Mouse (Mus musculus): Measurements from ENCODE around the gene Cd164l2. TPM values are rescaled to one million over a fixed set of nuclear protein-coding genes. Genes with fewer than 3 reads are reported as not detected.
A peak's percentile ranks its signal among the peaks of the same experiment; 100 is the strongest.

Gene Cd164l2
- polyA plus RNA-seq, 2 experiments from 2014 or later, result 0.54 TPM; not detected in 1

DNA sequence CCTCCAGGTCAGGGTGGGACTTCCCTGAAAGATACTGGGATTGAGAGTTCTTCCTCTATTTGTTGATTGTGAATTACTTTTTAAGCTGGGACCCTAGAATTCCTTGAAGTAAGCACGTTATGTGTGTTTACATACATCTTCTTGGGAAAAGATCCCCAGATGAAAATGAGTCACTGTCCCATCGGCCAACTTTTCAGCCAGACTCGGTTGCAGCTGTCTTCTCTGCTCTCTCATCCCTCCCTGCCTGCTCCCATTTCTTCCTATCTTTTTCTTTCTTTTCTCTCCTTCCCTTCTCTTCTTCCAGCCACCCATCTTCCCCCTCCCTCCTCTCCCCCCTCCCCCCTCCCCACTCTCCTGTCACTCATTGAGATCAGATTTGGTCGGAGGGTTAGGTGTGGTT lies 16.9 kb upstream of the Cd164l2 start:
- ATAC-seq, result no peak

DNA sequence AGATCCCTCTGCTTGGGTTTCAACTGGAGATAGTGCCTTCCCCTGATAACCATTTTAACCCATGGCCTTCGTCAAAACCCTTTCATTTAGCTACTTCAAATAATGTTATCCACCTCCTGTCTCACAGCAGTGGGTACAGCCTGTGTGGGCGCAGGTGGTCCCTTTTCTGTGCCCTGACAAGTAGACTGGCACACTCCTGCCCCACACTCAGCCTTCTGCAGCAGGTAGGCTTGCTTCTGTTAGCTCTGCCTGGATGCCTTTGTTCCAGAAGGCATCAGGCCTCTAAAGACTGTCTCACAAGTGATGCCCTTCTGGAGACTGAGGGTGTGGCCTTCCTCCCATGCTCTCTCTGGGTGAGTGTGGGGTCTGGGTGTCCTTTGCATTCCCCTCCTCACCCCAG lies 15.8 kb upstream of the Cd164l2 start:
- no peak for ATAC-seq

DNA sequence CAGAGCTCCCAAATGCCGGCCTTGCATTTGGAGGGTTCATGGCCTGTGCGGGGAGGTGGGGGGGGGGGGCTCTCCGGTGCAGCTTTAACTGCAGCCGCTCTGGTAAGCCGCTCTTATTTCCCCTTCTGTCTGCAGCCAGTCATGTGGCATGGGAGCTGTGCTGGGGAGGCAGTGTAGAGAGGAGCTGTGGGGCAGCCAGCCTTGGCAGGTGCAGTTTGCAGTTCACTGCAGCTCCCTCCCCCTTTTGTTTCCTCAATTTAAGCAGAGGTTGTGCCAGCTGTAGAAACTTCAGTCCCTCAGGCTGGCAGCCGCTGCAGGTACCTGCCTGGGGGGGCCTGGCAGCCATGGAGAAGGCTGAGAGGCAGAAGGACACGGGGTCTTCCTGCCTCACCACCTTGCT lies 15.1 kb upstream of the Cd164l2 start:
- no peak for ATAC-seq

DNA sequence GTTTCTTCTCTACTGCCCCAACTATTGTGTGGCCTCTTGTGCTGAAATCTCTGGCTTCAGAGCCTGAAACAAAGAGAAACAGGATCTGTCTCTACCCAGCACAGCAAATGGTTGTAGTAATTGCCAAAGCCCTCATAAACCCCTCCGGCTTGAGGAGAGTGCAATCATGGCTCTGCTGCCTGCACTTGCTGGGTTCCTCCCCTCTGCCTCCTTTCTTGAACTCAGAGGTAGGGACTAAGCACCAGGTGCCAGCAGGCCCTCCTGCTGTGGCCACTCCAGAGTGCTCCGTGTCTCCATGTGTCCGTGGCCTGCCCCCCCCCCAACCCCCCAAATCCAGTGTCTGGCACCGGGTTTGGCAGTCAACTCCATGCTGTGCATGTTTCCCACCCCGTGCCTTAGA lies 14.6 kb upstream of the Cd164l2 start:
- no peak for ATAC-seq

DNA sequence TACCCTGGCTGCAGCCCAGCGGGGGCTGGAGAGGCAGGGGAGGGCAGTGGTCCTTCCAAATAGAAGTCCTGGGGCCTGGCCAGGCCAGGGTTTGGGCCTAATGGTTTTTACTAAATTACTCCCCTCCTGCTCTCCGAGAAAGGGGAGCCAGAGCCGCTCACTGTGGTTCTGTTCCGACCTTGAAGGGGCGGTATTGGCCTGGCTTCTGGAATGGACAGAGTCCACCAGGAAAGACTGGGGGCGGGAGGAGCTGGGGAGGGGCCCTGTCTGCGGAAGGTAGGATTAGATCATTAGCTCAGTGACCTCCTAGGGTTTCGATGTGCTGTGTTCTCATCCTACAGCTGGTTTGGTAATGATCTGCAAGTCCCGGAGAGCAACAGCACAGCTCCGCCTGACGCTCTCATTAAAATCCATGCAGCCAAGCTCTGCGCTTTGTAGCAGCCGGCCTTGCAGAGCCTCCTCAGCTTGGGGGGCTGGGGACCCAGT lies 14.1 kb upstream of the Cd164l2 start:
- ATAC-seq, result no peak

DNA sequence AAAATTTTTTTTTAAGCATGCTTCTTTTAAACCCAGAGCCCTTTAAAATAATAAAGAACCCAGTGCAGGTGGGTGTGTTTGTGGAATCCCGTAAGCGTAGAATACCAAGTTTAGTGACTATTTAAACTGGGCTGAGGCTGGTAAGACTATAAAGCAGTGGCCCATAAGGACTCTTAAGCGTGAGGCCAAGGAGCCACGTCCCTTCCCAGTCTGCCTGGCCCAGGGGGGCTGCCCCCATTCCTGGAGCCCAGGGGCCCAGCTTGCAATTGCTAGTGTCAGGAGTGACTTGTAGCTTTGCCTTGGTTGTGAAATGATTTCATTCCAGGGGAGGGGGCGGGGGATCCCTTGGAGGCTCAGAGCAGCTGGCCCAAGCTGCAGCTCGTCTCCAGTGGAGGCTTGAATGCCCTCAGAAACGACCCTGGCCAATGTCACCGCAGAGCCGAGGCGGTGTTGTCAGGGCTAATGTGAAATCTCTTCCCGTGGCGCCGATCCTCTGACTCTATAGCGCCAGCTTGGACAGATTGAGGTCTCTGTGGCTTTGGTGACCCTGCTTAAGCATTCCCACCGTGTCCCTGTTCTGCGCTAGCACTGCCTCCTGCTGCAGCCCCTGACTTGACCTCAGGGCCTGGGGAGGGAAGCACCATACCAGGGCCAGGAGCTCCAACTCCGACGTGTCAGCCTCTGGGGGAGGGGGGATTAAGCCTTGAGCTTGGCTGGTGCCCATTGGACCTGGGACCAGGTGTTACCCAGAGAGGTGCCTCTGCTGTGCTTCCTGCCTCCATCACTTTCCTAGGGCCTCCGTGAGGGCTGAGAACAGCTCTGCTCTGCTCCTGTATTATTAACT lies 13.4 kb upstream of the Cd164l2 start:
- ATAC-seq, result no peak

DNA sequence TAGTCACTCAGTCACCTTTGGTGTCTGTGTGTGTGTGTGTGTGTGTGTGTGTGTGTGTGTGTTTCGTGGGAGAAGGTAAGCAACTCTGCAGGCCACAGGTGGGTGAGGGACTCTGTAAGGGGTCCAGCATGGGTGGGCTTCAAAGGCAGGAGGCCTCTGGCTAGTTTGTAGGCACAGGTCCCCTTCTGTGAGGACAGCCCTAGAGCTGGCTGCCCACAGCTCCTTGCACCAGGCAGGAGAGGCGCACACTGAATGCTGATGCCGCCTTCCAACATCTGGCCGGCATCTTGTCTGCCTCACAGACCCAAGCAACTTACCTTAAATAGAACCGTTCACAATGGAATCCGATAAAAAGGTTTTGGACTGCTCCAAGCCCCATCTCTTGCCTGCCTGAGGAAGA lies 12.2 kb upstream of the Cd164l2 start:
- no peak for ATAC-seq

DNA sequence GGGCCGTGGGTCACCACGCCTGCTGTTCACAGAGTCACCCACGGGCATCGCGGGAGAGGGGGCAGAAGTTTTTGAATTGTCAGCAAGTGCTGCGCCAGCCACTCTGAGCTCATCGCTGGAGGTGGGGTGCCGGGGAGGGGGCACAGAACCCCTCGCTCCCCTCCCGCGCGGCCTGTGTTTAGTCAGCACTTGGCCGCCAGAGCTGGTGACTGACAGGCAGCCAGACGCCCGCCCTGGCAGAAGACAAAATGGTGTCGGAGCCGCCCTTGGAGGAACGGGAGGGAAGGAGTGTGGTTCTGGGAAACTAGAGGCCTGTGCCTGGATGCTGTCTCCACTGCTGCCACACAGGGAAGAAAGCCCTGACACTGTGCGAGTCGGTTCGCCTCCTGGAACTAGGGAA lies 11.6 kb upstream of the Cd164l2 start:
- ATAC-seq, result no peak

DNA sequence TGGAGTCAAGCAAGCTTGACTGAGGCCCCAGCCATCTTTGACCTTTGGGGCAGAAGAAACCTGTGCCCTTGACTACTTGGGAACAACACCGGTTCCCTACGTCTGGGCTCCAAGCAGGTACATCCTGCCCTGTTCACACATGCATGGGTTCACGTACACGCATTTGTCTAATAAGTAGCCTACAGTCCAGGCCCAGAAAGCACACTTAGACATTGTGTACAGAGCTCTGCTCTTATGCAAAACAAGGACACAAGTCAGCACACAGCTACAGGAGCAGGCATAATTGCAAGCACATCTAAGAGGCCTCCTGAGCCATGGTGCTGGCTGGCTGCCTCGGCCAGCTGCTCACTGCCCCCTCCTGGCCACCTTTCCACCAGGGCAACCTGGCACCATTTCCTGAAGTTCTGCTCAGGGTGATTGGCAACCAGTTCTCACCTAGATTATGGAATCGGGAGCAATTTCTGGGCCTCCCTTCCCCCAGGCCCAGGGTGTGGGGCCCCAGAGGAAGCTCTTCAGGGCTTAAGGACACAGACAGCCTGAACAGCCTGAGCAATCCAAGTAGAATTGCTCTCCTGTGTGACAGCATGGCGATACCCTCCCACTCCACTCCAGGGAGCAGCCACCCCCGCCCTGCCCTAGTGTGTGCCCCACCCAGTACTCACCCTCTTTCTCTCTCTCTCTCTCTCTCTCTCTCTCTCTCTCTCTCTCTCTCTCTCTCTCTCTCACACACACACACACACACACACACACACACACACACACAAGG lies 10.7 kb upstream of the Cd164l2 start:
- peak; percentile 84 for ATAC-seq

DNA sequence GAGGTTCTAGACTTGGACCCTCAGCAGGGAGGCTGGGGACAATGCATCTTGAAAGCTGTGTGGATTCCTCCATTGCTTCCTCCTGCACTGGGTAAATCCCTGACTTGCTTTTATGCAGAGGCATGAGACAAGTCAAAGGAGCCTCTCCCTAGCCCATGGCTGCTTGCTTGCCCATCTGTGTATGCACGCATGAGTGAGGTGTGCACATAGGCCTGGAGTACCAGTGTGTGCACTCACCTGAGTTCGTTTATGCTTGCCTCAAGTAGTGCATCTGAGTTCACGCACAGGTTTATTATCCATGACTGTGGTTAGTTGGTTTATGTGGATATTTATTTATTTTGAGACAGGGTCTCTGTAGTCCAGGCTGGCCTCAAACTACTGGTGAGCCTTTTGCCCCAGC lies 9.7 kb upstream of the Cd164l2 start:
- ATAC-seq, result no peak

DNA sequence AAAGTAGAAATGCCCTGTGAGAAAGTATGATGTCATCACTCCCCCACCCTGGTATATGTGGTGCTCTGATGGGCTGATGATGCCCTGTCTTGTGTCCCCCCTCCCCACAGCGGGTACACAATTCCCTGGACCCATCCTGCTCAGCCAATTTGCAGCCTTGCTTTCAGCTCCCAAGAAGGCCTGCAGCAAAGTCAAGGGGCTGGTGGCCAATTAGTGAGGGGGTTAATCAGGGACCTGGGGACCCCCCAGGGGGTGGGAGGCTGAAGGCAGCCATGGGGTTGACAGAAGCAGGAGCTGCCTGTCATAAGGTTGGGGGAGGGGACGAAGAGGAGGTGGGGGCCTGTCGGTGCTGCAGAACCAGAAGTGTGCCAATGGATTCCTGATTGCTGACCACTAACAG lies 8.3 kb upstream of the Cd164l2 start:
- no peak for ATAC-seq

DNA sequence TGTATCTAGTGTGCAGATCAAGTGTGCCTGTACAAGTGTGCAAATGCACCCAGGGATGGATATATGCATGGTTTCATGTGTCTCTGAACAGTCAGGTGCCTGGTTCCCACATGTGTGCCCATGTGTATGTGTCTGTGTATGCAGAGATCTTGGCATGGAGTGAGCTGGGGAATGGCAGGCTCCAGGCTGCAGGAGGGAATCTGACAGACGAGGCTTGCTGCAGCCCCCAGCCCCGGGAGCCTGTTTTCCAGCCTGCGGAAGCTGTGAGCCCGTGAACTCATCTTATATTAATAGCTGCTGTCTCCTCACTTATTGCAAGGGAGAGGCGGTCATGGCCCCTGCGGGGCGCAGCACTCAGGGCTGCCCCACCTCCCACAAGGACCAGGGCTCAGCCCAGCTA lies 7.6 kb upstream of the Cd164l2 start:
- ATAC-seq, result no peak

DNA sequence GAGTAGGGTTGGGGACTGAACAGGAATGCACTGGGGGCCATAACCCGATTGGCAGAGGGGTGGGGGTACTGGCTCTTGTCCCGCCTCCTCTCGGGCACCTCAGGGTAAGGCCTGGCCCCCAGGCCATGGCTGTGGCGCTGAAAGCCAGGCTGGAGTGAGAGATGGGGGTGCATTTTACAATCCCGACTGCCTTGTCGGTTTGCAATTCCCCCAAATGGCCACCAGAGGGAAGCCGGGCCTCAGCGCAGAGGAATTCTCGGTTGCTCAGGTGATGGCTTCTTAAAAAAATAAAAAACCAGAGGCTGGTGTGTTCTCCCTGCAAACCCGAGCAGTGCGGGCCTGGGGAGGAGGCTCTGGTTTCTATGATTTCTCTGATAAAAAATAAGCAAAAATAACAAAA lies 2.6 kb upstream of the Cd164l2 start:
- peak; percentile 51 for ATAC-seq

DNA sequence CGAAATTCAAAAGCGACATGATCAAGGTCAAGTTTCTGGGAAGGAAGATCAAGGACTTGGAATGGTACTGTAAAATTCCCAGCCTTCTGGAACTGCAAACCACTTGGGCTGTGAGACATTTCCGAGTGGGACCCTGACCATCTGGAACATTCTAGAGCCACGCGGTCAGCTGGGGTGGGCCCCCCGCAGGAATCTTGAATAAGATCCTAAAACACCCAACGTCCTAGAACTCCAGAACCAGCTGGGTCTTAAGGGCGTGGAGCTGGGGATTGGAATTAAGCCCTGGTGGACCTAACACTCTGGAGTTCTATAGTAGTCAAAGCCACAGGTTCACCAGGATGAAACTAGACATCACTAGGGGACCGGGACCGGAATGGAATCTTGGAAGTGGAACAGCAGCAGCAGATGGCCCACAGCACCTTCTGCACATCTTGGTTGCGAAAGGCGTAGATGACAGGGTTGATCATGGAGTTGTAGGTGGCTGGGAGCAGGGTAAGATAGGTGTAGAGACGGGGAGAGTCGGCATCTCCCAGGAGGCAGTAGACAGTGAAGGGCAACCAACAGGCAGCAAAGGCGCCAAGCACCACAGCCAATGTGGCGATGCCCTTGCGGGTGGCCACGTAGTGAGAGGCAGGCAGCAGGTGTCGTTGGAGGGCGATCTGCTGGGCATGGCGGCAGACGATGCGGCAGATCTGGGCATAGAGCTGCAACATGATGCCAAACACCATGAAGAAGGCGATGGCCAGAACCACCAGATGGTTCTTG lies 1.7 kb upstream of the Cd164l2 start:
- no peak for ATAC-seq

DNA sequence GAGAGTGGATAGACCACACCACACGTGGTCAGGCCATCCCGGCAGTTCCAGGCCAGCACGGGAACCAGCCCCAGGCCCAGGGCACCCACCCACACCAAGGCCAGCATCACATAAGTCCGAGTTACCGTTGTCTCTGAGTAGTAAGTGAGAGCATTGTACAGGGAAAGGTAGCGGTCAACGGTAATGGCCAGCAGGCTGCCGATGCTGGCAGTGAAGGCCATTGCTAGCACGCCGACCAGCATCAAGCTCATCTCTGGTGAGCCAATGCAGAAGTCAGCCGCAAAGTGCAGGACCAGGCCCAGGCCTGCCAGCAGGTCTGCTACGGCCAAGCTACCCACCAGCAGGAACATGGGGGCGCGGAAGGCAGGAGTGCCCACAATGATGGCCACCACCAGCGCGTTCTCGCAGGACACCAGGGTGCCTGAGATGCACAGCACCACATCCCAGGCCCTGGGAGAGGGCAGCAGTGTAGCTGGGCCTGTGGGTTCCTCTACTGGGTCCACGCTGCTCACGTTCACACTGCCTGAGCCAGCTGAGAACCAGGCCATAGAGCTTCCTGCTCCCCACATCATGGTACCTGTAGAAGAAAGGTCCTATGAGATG lies 1.0 kb upstream of the Cd164l2 start:
- ATAC-seq, result no peak

DNA sequence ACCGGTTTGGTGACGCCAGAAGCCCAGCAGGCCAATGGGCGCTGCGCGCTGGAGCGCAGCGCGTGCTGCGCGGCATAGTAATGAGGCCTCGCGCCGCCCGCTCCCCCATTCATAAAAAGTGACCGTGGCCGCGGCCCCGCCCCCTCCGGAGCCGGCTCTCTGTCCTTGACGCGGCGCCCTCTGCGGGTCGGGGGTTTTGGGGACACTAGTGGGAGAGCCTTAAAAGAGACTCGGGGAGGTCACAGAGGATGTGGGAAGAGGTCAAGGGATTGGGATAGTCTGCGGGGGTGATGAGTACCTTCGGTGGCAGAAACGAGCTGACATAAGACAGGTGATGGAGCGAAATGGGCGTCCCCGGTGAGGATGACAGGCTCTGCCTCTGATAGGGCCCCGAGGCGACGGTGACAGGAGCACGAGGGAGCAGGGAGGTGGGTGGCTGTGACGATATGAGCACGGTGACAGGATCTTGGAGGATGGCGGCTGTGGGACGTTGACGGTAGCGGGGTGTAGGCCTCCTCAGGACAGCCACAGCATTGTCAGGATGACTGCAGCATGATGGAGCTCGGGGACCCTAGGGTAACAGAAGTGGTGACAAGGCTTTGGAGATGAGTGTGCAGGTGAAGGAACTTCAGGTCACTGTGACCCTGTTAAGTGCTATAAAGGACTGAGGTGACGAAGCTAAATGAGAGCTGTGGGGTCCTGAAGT lies 784 bp downstream of the Cd164l2 start:
- ATAC-seq, result peak; percentile 82

DNA sequence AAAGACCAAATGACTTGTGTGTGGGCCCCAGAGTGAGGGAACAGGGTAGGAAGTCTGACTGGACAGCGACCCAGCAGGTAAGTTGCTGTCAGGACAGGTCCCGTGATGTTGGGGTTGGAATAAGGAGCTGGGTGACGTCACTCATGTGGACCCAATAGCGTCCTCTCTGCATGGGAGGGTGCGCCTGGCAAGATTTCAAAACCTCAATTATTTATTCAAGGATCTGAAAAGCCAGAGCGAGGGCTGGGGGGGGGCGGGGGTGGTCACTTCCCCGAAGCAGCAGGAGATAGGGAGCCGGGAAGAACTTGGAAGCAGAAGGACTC lies 1.3 kb downstream of the Cd164l2 start:
- no peak for ATAC-seq

DNA sequence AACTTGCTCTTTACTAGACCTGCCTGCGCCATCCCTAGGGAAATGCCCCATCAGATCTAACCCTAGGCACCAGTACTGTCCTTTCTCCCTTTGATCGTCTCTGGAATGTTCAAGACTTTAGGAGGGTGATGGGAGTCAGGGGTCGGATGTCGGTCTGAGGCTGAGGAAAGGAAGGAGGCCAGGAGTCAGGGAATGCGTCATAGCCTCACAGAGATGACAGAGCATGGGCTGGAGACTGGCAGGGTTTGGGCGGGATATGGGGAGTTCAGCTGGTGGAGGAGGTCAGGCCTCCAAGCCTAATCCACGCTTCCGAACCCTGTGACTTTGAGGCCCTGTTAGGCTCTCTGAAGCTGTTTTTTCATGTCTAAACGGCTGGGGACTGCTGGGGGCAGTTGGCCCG lies 1.7 kb downstream of the Cd164l2 start:
- no peak for ATAC-seq

DNA sequence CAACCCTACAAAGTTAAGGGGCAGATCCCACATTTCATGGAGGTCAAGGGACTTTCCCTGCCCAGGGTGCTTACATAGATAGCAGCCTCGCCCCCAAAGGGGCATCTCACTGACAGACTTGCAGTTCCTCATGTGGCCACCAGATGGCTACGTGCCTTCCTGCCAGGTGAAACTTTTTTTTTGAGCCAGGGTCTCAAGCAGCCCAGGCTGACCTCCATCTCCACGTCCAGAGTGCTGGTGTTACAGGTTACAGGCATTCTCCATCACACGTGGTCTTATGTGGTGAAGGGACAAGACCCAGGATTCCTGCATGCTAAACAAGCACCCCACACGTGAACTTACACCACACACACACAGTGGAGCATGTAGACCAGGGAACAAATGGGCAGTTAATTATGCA lies 5.7 kb downstream of the Cd164l2 start:
- ATAC-seq, result no peak

DNA sequence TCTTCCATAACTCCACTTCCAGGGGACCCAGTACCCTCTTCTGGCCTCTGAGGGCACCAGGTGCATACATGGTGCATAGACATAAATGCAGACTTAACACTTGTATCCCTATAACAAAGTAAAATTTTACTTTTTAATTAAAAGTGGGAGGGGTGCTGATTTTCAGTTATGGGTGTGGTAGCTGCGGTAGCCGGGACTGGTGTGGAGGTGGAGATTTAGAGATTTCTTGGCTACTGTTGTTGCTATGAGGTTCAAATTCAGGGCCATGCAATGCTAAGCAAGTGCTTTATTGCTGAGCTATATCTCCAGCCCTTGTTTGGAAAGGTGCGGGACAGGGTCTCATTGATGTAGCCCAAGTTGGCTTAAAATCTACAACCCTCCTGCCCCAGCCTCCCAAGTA lies 6.8 kb downstream of the Cd164l2 start:
- ATAC-seq, result no peak

DNA sequence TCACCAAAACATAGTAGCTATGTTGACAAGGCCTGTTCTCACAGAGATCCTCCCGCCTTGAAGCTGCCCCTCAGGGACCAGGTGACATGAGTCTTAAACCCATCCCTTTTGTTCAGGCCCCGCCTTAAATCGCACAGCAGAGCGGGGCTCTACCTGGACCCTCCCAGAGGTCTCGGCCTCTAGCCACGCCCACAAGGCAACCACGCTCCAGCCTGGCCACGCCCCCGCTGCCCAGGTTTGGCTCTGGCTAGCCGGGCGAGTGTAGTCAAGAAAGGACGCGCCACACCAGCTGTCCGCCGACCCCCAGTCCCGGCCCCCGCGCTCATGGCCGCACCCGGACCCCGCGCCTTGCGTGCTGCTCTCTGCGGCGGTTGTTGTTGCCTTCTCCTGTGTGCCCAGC lies 8.7 kb downstream of the Cd164l2 start:
- ATAC-seq, result no peak

DNA sequence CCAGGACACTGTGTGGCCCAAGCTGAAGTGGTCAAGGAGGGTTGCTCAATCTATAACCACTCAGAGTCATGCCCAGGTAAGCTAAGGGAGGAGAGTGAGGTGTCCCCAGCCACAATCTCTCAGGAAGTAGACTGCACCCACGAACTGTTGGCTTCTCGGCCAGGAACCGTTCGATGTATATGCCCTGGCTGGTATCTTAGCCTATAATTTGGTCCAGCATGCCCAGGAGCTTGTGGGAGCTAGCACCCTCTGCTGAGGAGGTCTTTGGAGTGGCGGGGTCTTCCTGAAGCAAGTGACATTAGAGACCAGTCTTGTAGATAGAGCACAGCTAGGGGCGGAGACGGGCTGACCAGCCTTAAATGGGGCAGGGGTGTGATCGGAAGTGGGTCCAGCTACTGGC lies 9.8 kb downstream of the Cd164l2 start:
- ATAC-seq, result no peak

All from CD4-positive, CD25-positive, alpha-beta regulatory T cell, adult 4 months (primary cell).